Mouse (Mus musculus) neural tube, embryonic 10.5 days (tissue): ENCODE results near the gene Acadl.

ENCODE experiments used
- DNase-seq: peaks from one replicate; pipeline ENCODE4 v3.0.0-alpha.2; 2017; ENCODE audit warnings: low spot score; ENCODE audit errors: extremely low spot score

Acadl gene

GRCm38 (mm10) chr1:66839755-66840438 is 23.2 kb downstream of the Acadl start:
- no peak for DNase-seq

GRCm38 (mm10) chr1:66839135-66839534 is 23.9 kb downstream of the Acadl start:
- DNase-seq, result no peak

GRCm38 (mm10) chr1:66838184-66839042 is 24.7 kb downstream of the Acadl start:
- peak; percentile 57 for DNase-seq

GRCm38 (mm10) chr1:66837207-66837606 is 25.9 kb downstream of the Acadl start:
- no peak for DNase-seq

GRCm38 (mm10) chr1:66832636-66833165 is 30.4 kb downstream of the Acadl start:
- no peak for DNase-seq

GRCm38 (mm10) chr1:66831824-66832600 is 31.1 kb downstream of the Acadl start:
- DNase-seq, result no peak

GRCm38 (mm10) chr1:66829400-66830080 is 33.5 kb downstream of the Acadl start:
- no peak for DNase-seq

- DNase-seq, result no peak
These were observed 41.1 kb downstream of the Acadl start for GRCm38 (mm10) chr1:66821966-66822365.

- no peak for DNase-seq
These were observed 42.8 kb downstream of the Acadl start for GRCm38 (mm10) chr1:66820241-66820640.

GRCm38 (mm10) chr1:66817865-66818315 is 45.2 kb downstream of the Acadl start:
- no peak for DNase-seq

- peak; percentile 91 for DNase-seq
These were observed 45.6 kb downstream of the Acadl start, which contains the start of gene Kansl1l for GRCm38 (mm10) chr1:66817453-66817839. Kansl1l (minus strand) TSS chr1:66817562.

- peak; percentile 98 for DNase-seq
These were observed 46.1 kb downstream of the Acadl start for GRCm38 (mm10) chr1:66816837-66817452.

- peak; percentile 19 for DNase-seq
These were observed 46.9 kb downstream of the Acadl start for GRCm38 (mm10) chr1:66815941-66816777.

- DNase-seq, result no peak
These were observed 48.3 kb downstream of the Acadl start for GRCm38 (mm10) chr1:66814756-66815155.

- DNase-seq, result no peak
These were observed 49.9 kb downstream of the Acadl start for GRCm38 (mm10) chr1:66813191-66813590.

- no peak for DNase-seq
These were observed 56.3 kb downstream of the Acadl start for GRCm38 (mm10) chr1:66806821-66807220.

- DNase-seq, result no peak
These were observed 57.7 kb downstream of the Acadl start for GRCm38 (mm10) chr1:66805408-66805807.

GRCm38 (mm10) chr1:66804710-66805109 is 58.4 kb downstream of the Acadl start:
- DNase-seq, result no peak

GRCm38 (mm10) chr1:66797962-66798361 is 65.1 kb downstream of the Acadl start:
- no peak for DNase-seq
